Mouse (Mus musculus): ENCODE measurements at regions not wholly inside any gene's neighbourhood (a gene's known extent, or its start where the extent isn't known, plus 50 kb on each side); places are given as distances from the start of the nearest gene placed in this dataset.

DNA sequence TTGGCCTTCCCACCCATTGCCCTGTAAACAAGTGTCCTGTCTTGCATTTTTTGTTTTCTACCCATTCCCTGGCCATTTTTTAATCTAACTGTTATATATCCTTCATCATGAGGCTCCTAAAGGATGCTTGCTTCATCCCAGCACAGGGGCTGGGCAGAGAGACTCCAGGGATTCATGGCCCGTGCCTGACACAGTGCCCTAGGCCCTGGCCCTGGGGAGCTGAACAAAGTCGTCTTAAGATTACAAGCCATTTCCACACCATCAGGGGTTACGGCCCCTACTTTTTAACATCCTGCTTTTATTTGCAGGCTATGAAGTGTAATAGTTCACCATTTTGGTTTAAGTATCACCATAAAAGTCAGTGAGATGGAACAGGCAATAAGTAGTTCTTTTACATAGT is 339.5 kb downstream of the Gm826 start:
- H3K27me3 ChIP-seq (replicated peaks; ENCODE audit: control insufficient read depth, insufficient read depth, low read length), result no peaks in the 10 kb centered on the region
- ATAC-seq, result no peak
- no peak for TF ChIP-seq CTCF (IDR thresholded peaks at IDR 0.05; ENCODE audit: low read depth)
- H3K4me2 ChIP-seq (replicated peaks; ENCODE audit: low read depth), result no peak overlapping the region
- H3K27ac ChIP-seq (ENCODE audit: low read depth, low read length), result no peak overlapping the region
- H3K4me1 ChIP-seq (replicated peaks; ENCODE audit: control insufficient read depth, insufficient read depth, low read length), result no peaks in the 10 kb centered on the region
- no peaks in the 10 kb centered on the region for H3K36me3 ChIP-seq (ENCODE audit: control insufficient read depth, insufficient read depth)
- 84% methylated on average over 3 of the region's 3 CpGs for WGBS
- no peak overlapping the region for H3K4me3 ChIP-seq (ENCODE audit: low read depth, low read length)
- no peaks in the 10 kb centered on the region for H3K9me3 ChIP-seq (ENCODE audit: control insufficient read depth)
- no peak overlapping the region for H3K9ac ChIP-seq (ENCODE audit: low read depth, low read length)

- Histone ChIP-seq H3K4me3 (ENCODE audit: low read depth, low read length) (no peak overlapping the region), H3K36me3 (ENCODE audit: control insufficient read depth, insufficient read depth) (no peaks in the 10 kb centered on the region), H3K9me3 (ENCODE audit: control insufficient read depth) (no peaks in the 10 kb centered on the region), H3K9ac (ENCODE audit: low read depth, low read length) (no peak overlapping the region), H3K4me2 (replicated peaks; ENCODE audit: low read depth) (no peak overlapping the region), H3K4me1 (replicated peaks; ENCODE audit: control insufficient read depth, insufficient read depth, low read length) (no peaks in the 10 kb centered on the region), H3K27me3 (replicated peaks; ENCODE audit: control insufficient read depth, insufficient read depth, low read length) (no peaks in the 10 kb centered on the region), H3K27ac (ENCODE audit: low read depth, low read length) (no peak overlapping the region)
- 85% methylated on average over 7 of the region's 7 CpGs for WGBS
- ATAC-seq, result no peak
- TF ChIP-seq CTCF (IDR thresholded peaks at IDR 0.05; ENCODE audit: low read depth), result no peak
These were observed 347.2 kb downstream of the Gm826 start for GRCm38 (mm10) chr2:159986719-159987118.

DNA sequence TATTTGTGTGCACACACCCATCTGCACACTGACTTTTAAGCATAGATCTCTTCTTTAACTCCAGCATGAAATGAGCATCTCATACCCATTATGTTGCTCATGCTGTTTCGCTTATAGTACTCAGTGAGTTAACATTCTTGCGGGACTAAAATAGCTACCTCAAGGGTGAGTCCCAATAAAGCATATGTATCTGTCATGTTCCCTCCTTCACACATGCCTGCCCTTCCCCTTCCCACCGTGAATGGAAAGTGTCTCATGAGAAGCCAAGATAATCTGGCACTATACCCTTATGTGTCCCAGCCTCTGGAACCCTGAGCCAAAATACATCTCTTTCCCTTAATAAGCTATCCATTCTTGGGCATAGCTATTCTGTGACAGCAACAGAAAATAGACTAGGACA is 352.3 kb downstream of the Gm826 start:
- 79% methylated on average over 3 of the region's 3 CpGs for WGBS
- no peak for TF ChIP-seq CTCF (IDR thresholded peaks at IDR 0.05; ENCODE audit: low read depth)
- Histone ChIP-seq H3K36me3 (ENCODE audit: control insufficient read depth, insufficient read depth) (no peaks in the 10 kb centered on the region), H3K4me1 (replicated peaks; ENCODE audit: control insufficient read depth, insufficient read depth, low read length) (no peaks in the 10 kb centered on the region), H3K9ac (ENCODE audit: low read depth, low read length) (no peak overlapping the region), H3K4me3 (ENCODE audit: low read depth, low read length) (no peak overlapping the region), H3K27ac (ENCODE audit: low read depth, low read length) (no peak overlapping the region), H3K4me2 (replicated peaks; ENCODE audit: low read depth) (no peak overlapping the region), H3K9me3 (ENCODE audit: control insufficient read depth) (no peaks in the 10 kb centered on the region), H3K27me3 (replicated peaks; ENCODE audit: control insufficient read depth, insufficient read depth, low read length) (no peaks in the 10 kb centered on the region)
- ATAC-seq, result no peak

- Histone ChIP-seq H3K27ac (ENCODE audit: low read depth, low read length) (no peak overlapping the region), H3K36me3 (ENCODE audit: control insufficient read depth, insufficient read depth) (no peaks in the 10 kb centered on the region), H3K4me2 (replicated peaks; ENCODE audit: low read depth) (no peak overlapping the region), H3K9ac (ENCODE audit: low read depth, low read length) (no peak overlapping the region), H3K4me1 (replicated peaks; ENCODE audit: control insufficient read depth, insufficient read depth, low read length) (no peaks in the 10 kb centered on the region), H3K27me3 (replicated peaks; ENCODE audit: control insufficient read depth, insufficient read depth, low read length) (no peaks in the 10 kb centered on the region), H3K4me3 (ENCODE audit: low read depth, low read length) (no peak overlapping the region), H3K9me3 (ENCODE audit: control insufficient read depth) (no peaks in the 10 kb centered on the region)
- no peak for TF ChIP-seq CTCF (IDR thresholded peaks at IDR 0.05; ENCODE audit: low read depth)
- no peak for ATAC-seq
- WGBS, result 37% methylated on average over 1 of the region's 1 CpGs
These were observed 383.6 kb downstream of the Gm826 start for GRCm38 (mm10) chr2:159950369-159950768.

DNA sequence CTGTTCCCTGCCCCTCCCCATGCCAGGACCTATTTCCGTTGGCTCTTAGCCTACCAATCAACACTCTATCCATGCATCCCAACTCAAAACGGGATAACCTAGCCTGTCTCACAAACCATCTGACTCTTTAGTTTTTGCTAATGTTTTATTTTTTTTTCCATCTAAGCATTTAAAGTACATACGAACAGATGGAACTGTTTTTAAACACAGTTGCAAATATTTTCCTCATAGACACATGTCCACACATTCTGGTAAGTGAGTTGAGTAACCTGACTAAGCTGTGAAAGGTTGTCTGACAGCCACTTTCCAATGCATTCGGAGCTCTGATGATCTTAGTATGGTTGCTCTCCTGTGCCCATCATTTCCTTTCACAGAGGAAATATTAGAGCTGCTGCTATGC is 384.9 kb downstream of the Gm826 start:
- 79% methylated on average over 4 of the region's 4 CpGs for WGBS
- H3K27ac ChIP-seq (ENCODE audit: low read depth, low read length), result no peak overlapping the region
- ATAC-seq, result no peak

GRCm38 (mm10) chr2:159930744-159931143 is 403.2 kb downstream of the Gm826 start:
- Histone ChIP-seq H3K9me3 (ENCODE audit: control insufficient read depth) (no peaks in the 10 kb centered on the region), H3K4me3 (ENCODE audit: low read depth, low read length) (no peak overlapping the region), H3K4me2 (replicated peaks; ENCODE audit: low read depth) (no peak overlapping the region), H3K27ac (ENCODE audit: low read depth, low read length) (no peak overlapping the region), H3K9ac (ENCODE audit: low read depth, low read length) (no peak overlapping the region), H3K4me1 (replicated peaks; ENCODE audit: control insufficient read depth, insufficient read depth, low read length) (no peaks in the 10 kb centered on the region), H3K36me3 (ENCODE audit: control insufficient read depth, insufficient read depth) (no peaks in the 10 kb centered on the region), H3K27me3 (replicated peaks; ENCODE audit: control insufficient read depth, insufficient read depth, low read length) (no peaks in the 10 kb centered on the region)
- TF ChIP-seq CTCF (IDR thresholded peaks at IDR 0.05; ENCODE audit: low read depth), result no peak
- 77% methylated on average over 2 of the region's 2 CpGs for WGBS
- ATAC-seq, result no peak

More for the DNA sequence above, 384.9 kb downstream of the Gm826 start:
- Histone ChIP-seq H3K36me3 (ENCODE audit: control insufficient read depth, insufficient read depth) (no peaks in the 10 kb centered on the region), H3K4me2 (replicated peaks; ENCODE audit: low read depth) (no peak overlapping the region), H3K27me3 (replicated peaks; ENCODE audit: control insufficient read depth, insufficient read depth, low read length) (no peaks in the 10 kb centered on the region), H3K9me3 (ENCODE audit: control insufficient read depth) (no peaks in the 10 kb centered on the region), H3K4me3 (ENCODE audit: low read depth, low read length) (no peak overlapping the region), H3K9ac (ENCODE audit: low read depth, low read length) (no peak overlapping the region), H3K4me1 (replicated peaks; ENCODE audit: control insufficient read depth, insufficient read depth, low read length) (no peaks in the 10 kb centered on the region)
- TF ChIP-seq CTCF (IDR thresholded peaks at IDR 0.05; ENCODE audit: low read depth), result no peak

- WGBS, result 87% methylated on average over 2 of the region's 2 CpGs
- no peak for ATAC-seq
- no peaks in the 10 kb centered on the region for H3K36me3 ChIP-seq (ENCODE audit: control insufficient read depth, insufficient read depth)
- no peak overlapping the region for H3K4me3 ChIP-seq (ENCODE audit: low read depth, low read length)
- H3K4me1 ChIP-seq (replicated peaks; ENCODE audit: control insufficient read depth, insufficient read depth, low read length), result no peaks in the 10 kb centered on the region
- H3K9me3 ChIP-seq (ENCODE audit: control insufficient read depth), result no peaks in the 10 kb centered on the region
- no peak overlapping the region for H3K4me2 ChIP-seq (replicated peaks; ENCODE audit: low read depth)
- no peak for TF ChIP-seq CTCF (IDR thresholded peaks at IDR 0.05; ENCODE audit: low read depth)
- no peak overlapping the region for H3K9ac ChIP-seq (ENCODE audit: low read depth, low read length)
- H3K27ac ChIP-seq (ENCODE audit: low read depth, low read length), result no peak overlapping the region
- no peaks in the 10 kb centered on the region for H3K27me3 ChIP-seq (replicated peaks; ENCODE audit: control insufficient read depth, insufficient read depth, low read length)
These were observed 444.3 kb downstream of the Gm826 start for GRCm38 (mm10) chr2:159889701-159890100.

Measured in intestine, postnatal 0 days (tissue).